Mouse (Mus musculus) CH12.LX (cell line): ENCODE measurements around the gene Rusc2. TPM values are rescaled to one million over a fixed set of nuclear protein-coding genes. Genes with fewer than 3 reads are reported as not detected.
A peak's percentile ranks its signal among the peaks of the same experiment; 100 is the strongest.

Source experiments
- DNase-seq: peaks from one replicate; pipeline ENCODE4 v3.0.0-alpha.2; 2013; ENCODE audit errors: extremely low read depth
- H3K27ac ChIP-seq: 2 replicates; pipeline ENCODE4 v1.5.1; 2012; ENCODE audit warnings: low read depth, mild to moderate bottlenecking, control low read depth, moderate library complexity; ENCODE audit not compliant: insufficient read depth
- H3K27me3 ChIP-seq: replicated peaks from 2 replicates; pipeline ENCODE3; 2012; ENCODE audit warnings: inconsistent platforms
- H3K36me3 ChIP-seq, 2 experiments: replicated peaks in 1 of 2; 2 replicates each; pipeline versions ENCODE3 to v1.6.1; 2012; ENCODE audit warnings: inconsistent platforms in 1 of 2, low read length in 1 of 2, mild to moderate bottlenecking in 1 of 2, mixed read lengths in 1 of 2, moderate library complexity in 1 of 2; ENCODE audit not compliant: control insufficient read depth in 1 of 2, insufficient read depth in 1 of 2
- H3K4me1 ChIP-seq, 2 experiments: 2 replicates each; pipeline ENCODE4 v1.6.1; 2012; ENCODE audit warnings: inconsistent platforms in 1 of 2, moderate library complexity in 1 of 2; ENCODE audit not compliant: insufficient read depth in 2 of 2, control insufficient read depth in 1 of 2
- H3K4me2 ChIP-seq: 2 replicates; pipeline ENCODE4 v1.6.1; 2012; ENCODE audit warnings: low read depth, mild to moderate bottlenecking, control low read depth; ENCODE audit not compliant: poor library complexity, insufficient read depth, severe bottlenecking
- H3K4me3 ChIP-seq, 3 experiments: fragments of 150-350 bp in 1 of 3; sonication (generic) in 1 of 3; replicated peaks in 1 of 3; 2 replicates each; pipeline versions ENCODE3 to v1.5.1; 2011 to 2012; ENCODE audit warnings: low read depth in 2 of 3, low read length in 2 of 3, mild to moderate bottlenecking in 2 of 3, moderate library complexity in 2 of 3, control low read depth in 1 of 3, improper control_type of control experiment in 1 of 3, inconsistent platforms in 1 of 3, mixed read lengths in 1 of 3; ENCODE audit not compliant: poor library complexity in 1 of 3
- H3K79me2 ChIP-seq: replicated peaks from 2 replicates; pipeline ENCODE4 v1.6.1; 2012; ENCODE audit warnings: mild to moderate bottlenecking, moderate library complexity; ENCODE audit not compliant: control insufficient read depth, poor library complexity, insufficient read depth, severe bottlenecking; ENCODE audit errors: extremely low read depth
- H3K9ac ChIP-seq: 2 replicates; pipeline ENCODE4 v1.6.1; 2012; ENCODE audit warnings: low read depth, mild to moderate bottlenecking, control low read depth, moderate library complexity; ENCODE audit not compliant: insufficient read depth
- H3K9me3 ChIP-seq: replicated peaks from 2 replicates; pipeline ENCODE3; 2012; ENCODE audit warnings: low read length, inconsistent platforms, mixed read lengths
- CHD1 ChIP-seq: IDR thresholded peaks from 2 replicates; pipeline ENCODE4 v1.6.1; 2012; ENCODE audit warnings: low read depth, low read length, improper control_type of control experiment, inconsistent platforms
- CTCF ChIP-seq, 2 experiments: IDR thresholded peaks in 1 of 2; conservative IDR thresholded peaks in 1 of 2; 2 replicates each; pipeline ENCODE4 v1.5.1; 2011 to 2012; ENCODE audit warnings: low read depth in 2 of 2, low read length in 2 of 2, improper control_type of control experiment in 1 of 2, inconsistent platforms in 1 of 2, mild to moderate bottlenecking in 1 of 2, moderate library complexity in 1 of 2
- EP300 ChIP-seq: IDR thresholded peaks from 2 replicates; pipeline ENCODE4 v1.6.1; 2011; ENCODE audit warnings: low read length, improper control_type of control experiment
- GABPA ChIP-seq: IDR thresholded peaks from 2 replicates; pipeline ENCODE4 v1.6.1; 2012; ENCODE audit warnings: low read depth, low read length, improper control_type of control experiment, inconsistent platforms; ENCODE audit not compliant: insufficient replicate concordance
- IRF4 ChIP-seq: IDR thresholded peaks from 2 replicates; pipeline ENCODE4 v1.6.1; 2014; ENCODE audit warnings: low read depth, mild to moderate bottlenecking, inconsistent platforms, low read length, improper control_type of control experiment
- JUND ChIP-seq: conservative IDR thresholded peaks from 2 replicates; pipeline ENCODE4 v1.6.1; 2011; ENCODE audit warnings: low read depth, low read length, improper control_type of control experiment
- MAFK ChIP-seq: IDR thresholded peaks from 2 replicates; pipeline ENCODE4 v1.6.1; 2011; ENCODE audit warnings: low read length, improper control_type of control experiment; ENCODE audit not compliant: insufficient replicate concordance
- MAX ChIP-seq: IDR thresholded peaks from 2 replicates; pipeline ENCODE4 v1.6.1; 2011; ENCODE audit warnings: low read length, improper control_type of control experiment
- MEF2A ChIP-seq: IDR thresholded peaks from 2 replicates; pipeline ENCODE4 v1.6.1; 2014; ENCODE audit warnings: low read depth, mild to moderate bottlenecking, inconsistent platforms, low read length, improper control_type of control experiment, borderline replicate concordance
- MXI1 ChIP-seq: IDR thresholded peaks from 2 replicates; pipeline ENCODE4 v1.6.1; 2011; ENCODE audit warnings: mild to moderate bottlenecking, low read depth, low read length, improper control_type of control experiment
- NRF1 ChIP-seq: IDR thresholded peaks from 2 replicates; pipeline ENCODE4 v1.6.1; 2014; ENCODE audit warnings: low read depth, mild to moderate bottlenecking, inconsistent platforms, low read length, improper control_type of control experiment, moderate library complexity
- POLR2A ChIP-seq: IDR thresholded peaks from 2 replicates; pipeline ENCODE4 v1.6.1; 2011; ENCODE audit warnings: low read depth, mild to moderate bottlenecking, improper control_type of control experiment, low read length
- RAD21 ChIP-seq: IDR thresholded peaks from 2 replicates; pipeline ENCODE4 v1.6.1; 2011; ENCODE audit warnings: low read depth, mild to moderate bottlenecking, low read length, improper control_type of control experiment, moderate library complexity
- RCOR1 ChIP-seq: conservative IDR thresholded peaks from 2 replicates; pipeline ENCODE4 v1.6.1; 2012; ENCODE audit warnings: low read depth, mild to moderate bottlenecking, inconsistent platforms, low read length, improper control_type of control experiment
- SIN3A ChIP-seq: IDR thresholded peaks from 2 replicates; pipeline ENCODE4 v1.6.1; 2012; ENCODE audit warnings: low read length, improper control_type of control experiment, inconsistent platforms
- USF1 ChIP-seq: IDR thresholded peaks from 2 replicates; pipeline ENCODE4 v1.6.1; 2014; ENCODE audit warnings: low read depth, mild to moderate bottlenecking, inconsistent platforms, low read length, improper control_type of control experiment
- ZC3H11A ChIP-seq: IDR thresholded peaks from 2 replicates; pipeline ENCODE4 v1.6.1; 2012; ENCODE audit warnings: low read depth, mild to moderate bottlenecking, inconsistent platforms, low read length, improper control_type of control experiment
- ZKSCAN1 ChIP-seq: IDR thresholded peaks from 2 replicates; pipeline ENCODE4 v1.6.1; 2012; ENCODE audit warnings: low read depth, inconsistent platforms, low read length, improper control_type of control experiment, borderline replicate concordance
- ZNF384 ChIP-seq: IDR thresholded peaks from 2 replicates; pipeline ENCODE4 v1.6.1; 2012; ENCODE audit warnings: low read depth, low read length, improper control_type of control experiment, inconsistent platforms
- dilution Hi-C: fragments of 300-500 bp; cut with MboI; formaldehyde crosslinking; loops from 2 replicates; pipeline ENCODE4 v1.14.3; 2020; ENCODE audit warnings: low sequenced_read_pairs; ENCODE audit not compliant: extremely low pct_unique_long_range_greater_than_20kb, extremely low pct_ligation_motif_present
- in situ Hi-C: fragments of 300-500 bp; cut with MboI; formaldehyde crosslinking; loops from 3 replicates; pipeline ENCODE4 v1.14.3; 2019; ENCODE audit warnings: low sequenced_read_pairs, low pct_ligation_motif_present, low pct_unique_long_range_greater_than_20kb, mixed read lengths
- polyA plus RNA-seq: library from polyadenylated mRNA; unstranded; fragments of >175 nt; gene quantifications from 2 replicates; pipeline ENCODE4 v1.2.1, GENCODE M21; 2012; ENCODE audit warnings: low read depth; ENCODE audit not compliant: insufficient read length
- total RNA-seq, 2 experiments: library from RNA; depleted of rRNA; stranded (reverse); fragments of 300-350 nt in 1 of 2; fragments of >200 nt in 1 of 2; gene quantifications; 2 replicates each; pipeline ENCODE4 v1.2.3; 2012 to 2014

Rusc2 gene
- total and polyA plus RNA-seq, 3 experiments: not detected

DNA sequence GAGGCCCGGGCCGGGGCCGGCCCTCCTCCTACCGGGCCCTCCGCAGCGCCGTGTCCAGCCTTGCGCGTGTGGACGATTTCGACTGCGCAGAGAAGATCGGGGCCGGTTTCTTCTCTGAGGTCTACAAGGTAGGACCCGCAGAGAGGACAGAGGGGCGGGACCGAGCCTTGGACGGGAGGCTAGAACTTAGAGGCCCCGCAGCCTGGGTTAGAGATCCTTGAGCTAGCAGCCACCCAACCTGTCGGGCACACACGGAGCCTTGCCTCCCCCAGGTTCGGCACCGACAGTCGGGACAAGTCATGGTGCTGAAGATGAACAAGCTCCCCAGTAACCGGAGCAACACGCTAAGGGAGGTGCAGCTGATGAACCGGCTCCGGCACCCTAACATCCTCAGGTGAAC, 61.7 kb downstream of the Rusc2 start:
- no peak overlapping the region for H3K27ac ChIP-seq
- dilution Hi-C loops: no loop called here

DNA sequence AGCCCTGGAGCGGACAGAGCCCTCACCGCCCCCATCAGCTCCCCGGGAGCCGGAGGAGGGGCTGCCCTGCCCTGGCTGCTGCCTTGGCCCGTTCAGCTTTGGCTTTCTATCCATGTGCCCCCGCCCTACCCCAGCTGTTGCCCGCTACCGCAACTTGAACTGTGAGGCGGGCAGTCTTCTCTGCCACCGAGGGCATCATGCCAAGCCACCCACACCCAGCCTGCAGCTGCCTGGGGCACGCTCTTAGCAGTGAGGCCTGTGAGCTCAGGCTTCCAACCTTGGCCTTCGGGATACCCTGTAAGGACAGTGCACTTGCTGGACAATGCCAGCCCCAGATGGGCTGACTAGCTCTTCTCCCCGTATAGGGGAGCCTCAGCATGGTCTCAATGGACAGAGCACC, 65.5 kb downstream of the Rusc2 start:
- H3K4me2 ChIP-seq: no peak overlapping the region
- dilution Hi-C loops (no loop called here), in situ Hi-C loops (no loop called here)
- no peak overlapping the region for H3K9ac ChIP-seq
- H3K4me1 ChIP-seq: peaks cover 4 to 16% of the 10 kb centered on the region in 2 experiments; a peak in 3 of 4 replicates
- peaks cover 9% of the 10 kb centered on the region for H3K9me3 ChIP-seq
- H3K27ac ChIP-seq: no peak overlapping the region
- TF ChIP-seq EP300 (no peak), RCOR1 (no peak), MAFK (no peak), IRF4 (no peak), GABPA (no peak)
- TF ChIP-seq, all 38 proteins: peak for 0
- DNase-seq: no peak
- Histone ChIP-seq H3K79me2 (no peaks in the 10 kb centered on the region), H3K27me3 (peaks cover 3% of the 10 kb centered on the region), H3K36me3 (peaks cover 10 to 74% of the 10 kb centered on the region in 2 experiments), H3K4me3 (no peak overlapping the region)

More for the DNA sequence above, 61.7 kb downstream of the Rusc2 start:
- no peak for DNase-seq
- Histone ChIP-seq H3K36me3 (peaks cover 10 to 41% of the 10 kb centered on the region in 2 experiments), H3K9me3 (no peaks in the 10 kb centered on the region), H3K9ac (peak overlapping the region; percentile 83), H3K4me2 (peak overlapping the region; percentile 88), H3K79me2 (no peaks in the 10 kb centered on the region), H3K4me3 (peak overlapping the region; percentile 28 to 70 (median 65)), H3K27me3 (peaks cover 9% of the 10 kb centered on the region), H3K4me1 (peaks cover 4 to 10% of the 10 kb centered on the region in 2 experiments; a peak in 3 of 4 replicates)
- in situ Hi-C loops: loop anchor here (5.0 kb wide), 1 partner anchor 39 kb away; the partner anchor contains the start of gene Sit1
- TF ChIP-seq IRF4: no peak
- TF ChIP-seq ZKSCAN1: no peak
- TF ChIP-seq EP300: no peak
- TF ChIP-seq MXI1: no peak
- TF ChIP-seq POLR2A: no peak
- TF ChIP-seq CHD1: no peak
- no peak for TF ChIP-seq RCOR1
- no peak for TF ChIP-seq RAD21
- TF ChIP-seq MAFK: no peak
- no peak for TF ChIP-seq MAX
- no peak for TF ChIP-seq ZNF384

- Histone ChIP-seq H3K9ac (no peak overlapping the region), H3K27me3 (peaks cover 2% of the 10 kb centered on the region), H3K36me3 (peaks cover 10 to 80% of the 10 kb centered on the region in 2 experiments), H3K4me1 (peaks cover 10 to 27% of the 10 kb centered on the region in 2 experiments), H3K4me3 (no peak overlapping the region), H3K27ac (no peak overlapping the region), H3K9me3 (peaks cover 9% of the 10 kb centered on the region), H3K4me2 (no peak overlapping the region), H3K79me2 (no peaks in the 10 kb centered on the region)
- dilution Hi-C loops: no loop called here
- DNase-seq: no peak
- TF ChIP-seq JUND: no peak
- no peak for TF ChIP-seq RCOR1
- TF ChIP-seq SIN3A: no peak
- no peak for TF ChIP-seq ZNF384
- TF ChIP-seq USF1: no peak
- no peak for TF ChIP-seq CTCF (conservative IDR thresholded peaks at IDR 0.05 in 1 of 2, IDR thresholded peaks at IDR 0.05 in 1 of 2; ENCODE audit: low read depth in 2 of 2, low read length in 2 of 2)
- TF ChIP-seq MEF2A: no peak
- TF ChIP-seq ZC3H11A: no peak
- no peak for TF ChIP-seq NRF1
- in situ Hi-C loops: no loop called here
Measured at GRCm38 (mm10) chr4:43448554-43448953, 66.8 kb downstream of the Rusc2 start.
